Mouse (Mus musculus) CD4-positive helper T cell, adult 2 months (primary cell): ENCODE results near the gene Bpifa1.
A peak's percentile ranks its signal among the peaks of the same experiment; 100 is the strongest.
"Not testable (repeated sequence)": the region's sequence is repeated elsewhere in the genome, so short reads cannot be mapped to it uniquely, and the experiment has no call there.

Experiments used
- DNase-seq: peaks from one replicate; pipeline ENCODE4 v3.0.0-alpha.2; 2012; ENCODE audit warnings: low read depth, missing footprints, low spot score

Gene Bpifa1

DNA sequence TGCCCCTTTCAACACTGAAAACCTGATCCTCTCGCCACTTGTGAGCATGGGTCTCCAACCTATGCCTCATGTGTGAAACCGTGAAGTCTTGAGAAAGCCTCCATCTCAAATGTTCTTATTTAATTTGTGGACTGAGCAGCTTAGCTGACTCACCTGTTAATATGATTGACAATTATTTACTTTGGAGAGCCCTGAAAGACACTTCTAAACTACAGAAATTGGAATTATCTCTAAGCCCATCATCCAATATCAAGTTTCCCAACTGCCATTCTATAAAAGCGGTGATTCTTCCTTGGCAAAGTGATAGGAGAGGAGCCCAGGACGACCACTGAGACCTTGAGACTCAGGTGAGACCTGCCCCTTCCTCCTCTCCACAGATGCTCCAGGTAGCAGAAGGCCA, at the start of gene Bpifa1:
Gene Bpifa1 (plus strand): TSS at position 301 of the 400 bp plus-strand sequence.
- DNase-seq, result no peak

DNA sequence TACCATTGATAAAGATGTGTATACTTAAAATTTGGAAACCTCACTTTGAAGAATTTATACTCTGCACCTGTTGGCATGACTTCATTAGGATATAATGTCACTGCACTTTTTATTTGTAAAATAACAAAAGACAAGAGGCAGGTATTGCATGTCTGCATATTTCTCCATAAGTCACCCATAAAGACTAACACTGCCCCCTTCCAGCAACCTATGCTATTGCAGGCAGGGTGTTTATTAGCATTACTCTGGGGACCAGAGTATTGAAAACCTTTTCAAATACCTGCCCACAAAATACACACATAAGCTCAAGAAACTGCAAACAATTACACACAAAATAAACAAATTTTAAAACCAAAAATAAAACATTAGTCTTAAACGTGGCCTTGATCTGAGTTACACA, 44.9 kb upstream of the Bpifa1 start:
- no peak for DNase-seq

DNA sequence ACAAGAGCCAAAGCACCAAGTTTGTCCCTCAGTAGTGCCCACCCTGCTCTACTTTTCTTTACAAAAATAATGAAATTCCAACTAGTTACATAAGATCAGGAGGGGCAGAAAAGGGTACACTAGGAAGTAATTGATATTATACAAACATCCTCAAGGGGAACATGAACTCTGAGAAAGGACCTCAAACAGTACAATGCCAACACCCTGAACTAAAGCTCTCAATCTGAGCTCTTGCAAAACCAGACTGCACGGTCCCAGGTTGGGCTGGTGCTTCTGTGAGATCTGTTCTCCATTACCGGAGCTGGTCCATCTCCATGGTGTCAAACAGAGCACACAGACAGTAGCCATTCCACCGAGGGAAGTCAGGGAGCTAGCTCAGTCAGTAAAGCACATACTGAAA, 25.3 kb upstream of the Bpifa1 start:
- DNase-seq, result no peak

DNA sequence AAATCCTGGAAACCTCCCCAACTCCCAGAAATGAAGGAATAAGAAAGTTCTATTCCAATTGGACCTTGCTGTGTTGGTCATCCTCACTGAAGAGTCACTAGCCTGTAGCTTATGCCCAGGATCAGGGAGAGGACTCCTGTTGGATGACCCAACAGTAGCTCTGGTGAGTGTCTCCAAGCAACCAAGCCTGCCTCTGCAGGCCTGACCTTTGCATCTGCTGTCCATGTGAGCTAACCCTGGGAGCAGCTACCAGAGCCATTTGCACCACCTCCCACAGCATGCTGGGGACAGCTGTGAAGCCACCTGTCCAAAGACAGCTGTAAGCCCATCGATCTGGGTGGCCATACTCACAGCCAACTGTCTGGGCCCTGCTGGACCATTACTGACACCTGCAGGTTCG, 12.6 kb upstream of the Bpifa1 start, which contains the start of gene Bpifa3:
Gene Bpifa3 (plus strand): TSS at position 217 of the 400 bp plus-strand sequence.
- DNase-seq, result no peak

DNA sequence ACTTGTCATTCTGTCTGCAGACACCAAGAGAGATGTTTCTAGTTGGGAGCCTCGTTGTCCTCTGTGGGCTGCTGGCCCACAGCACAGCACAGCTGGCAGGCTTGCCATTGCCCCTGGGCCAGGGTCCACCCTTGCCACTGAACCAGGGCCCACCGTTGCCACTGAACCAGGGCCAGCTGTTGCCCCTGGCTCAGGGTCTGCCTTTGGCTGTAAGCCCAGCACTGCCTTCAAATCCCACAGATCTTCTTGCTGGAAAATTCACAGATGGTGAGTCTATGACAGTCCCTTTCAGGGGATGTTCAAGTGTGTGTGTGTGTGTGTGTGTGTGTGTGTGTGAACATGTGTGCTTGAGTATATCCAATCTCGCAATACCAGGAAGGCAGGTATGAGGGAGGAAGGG, 1.1 kb downstream of the Bpifa1 start:
- DNase-seq, result no peak

DNA sequence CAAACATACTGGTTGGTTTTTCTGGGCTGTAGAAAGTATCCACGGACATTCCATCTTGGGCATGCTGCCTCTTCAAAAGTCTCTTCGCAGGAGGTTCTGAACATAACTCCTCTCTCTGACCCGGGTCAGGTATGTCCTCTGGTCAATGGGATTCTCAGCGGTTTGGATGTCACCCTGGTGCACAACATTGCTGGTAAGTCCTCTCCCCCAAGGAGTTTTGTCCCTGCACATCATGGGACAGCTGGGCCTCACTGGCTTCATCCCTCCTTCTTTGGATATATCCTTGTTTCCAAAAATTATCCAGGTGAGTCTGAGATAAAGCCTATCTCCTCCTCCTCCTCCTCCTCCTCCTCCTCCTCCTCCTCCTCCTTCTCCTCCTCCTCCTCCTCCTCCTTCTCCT, 4.8 kb downstream of the Bpifa1 start:
- no peak for DNase-seq

DNA sequence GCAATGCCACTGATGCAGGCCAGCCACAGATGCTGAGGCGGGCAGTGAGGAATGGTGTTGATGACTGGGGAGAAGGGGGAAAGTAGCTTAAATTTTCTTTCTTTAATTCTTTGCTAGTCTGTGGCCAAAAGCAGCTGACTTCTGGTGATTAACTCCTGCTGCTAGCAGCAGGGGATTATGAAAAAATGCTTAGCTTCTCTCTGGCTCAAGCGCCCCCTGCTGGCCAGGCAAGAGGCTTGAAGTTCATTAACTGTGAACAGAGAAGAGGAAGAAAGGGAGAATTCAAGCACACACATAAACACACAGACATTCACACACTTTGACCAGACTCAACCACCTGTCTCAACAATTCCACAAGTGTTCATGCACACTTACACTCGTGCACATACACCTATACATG, 15.8 kb downstream of the Bpifa1 start:
- no peak for DNase-seq

DNA sequence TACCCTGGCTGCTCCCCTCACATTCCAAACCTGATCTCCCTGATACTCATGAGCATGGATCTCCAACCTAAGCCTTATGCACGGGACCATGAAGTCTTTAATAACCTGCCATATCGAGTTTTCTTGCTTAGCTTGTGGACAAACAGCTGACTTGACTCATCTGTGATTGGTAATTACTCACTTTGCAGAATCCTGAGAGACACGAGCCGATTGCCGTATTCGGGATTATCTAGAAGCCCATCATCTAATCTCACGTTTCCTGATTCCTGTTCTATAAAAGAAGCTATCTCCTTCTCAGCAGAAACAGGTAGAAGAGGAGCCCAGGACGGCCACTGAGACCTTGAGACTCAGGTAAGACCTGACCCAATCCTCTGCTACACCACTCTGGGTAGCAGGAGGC, 19.6 kb downstream of the Bpifa1 start, which contains the start of gene Bpifa5:
Gene Bpifa5 (plus strand): TSS at position 301 of the 400 bp plus-strand sequence.
- no peak for DNase-seq

DNA sequence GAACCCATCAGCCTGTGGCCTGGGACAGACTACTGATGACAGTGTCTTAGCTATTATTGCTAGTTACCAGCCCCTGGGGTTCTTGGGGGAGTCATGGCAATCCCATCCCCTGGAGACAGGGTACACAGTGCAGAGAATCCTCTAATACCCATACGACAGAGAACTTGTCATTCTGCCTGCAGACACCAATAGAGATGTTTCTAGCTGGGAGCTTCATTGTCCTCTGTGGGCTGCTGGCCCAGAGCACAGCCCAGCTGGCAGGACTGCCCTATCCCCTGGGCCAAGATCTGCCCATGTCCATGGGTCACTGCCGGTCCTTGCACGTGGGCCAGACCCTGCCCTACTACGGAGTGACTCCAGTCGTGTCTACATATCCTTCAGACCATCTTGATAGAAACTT, 20.6 kb downstream of the Bpifa1 start:
- no peak for DNase-seq

DNA sequence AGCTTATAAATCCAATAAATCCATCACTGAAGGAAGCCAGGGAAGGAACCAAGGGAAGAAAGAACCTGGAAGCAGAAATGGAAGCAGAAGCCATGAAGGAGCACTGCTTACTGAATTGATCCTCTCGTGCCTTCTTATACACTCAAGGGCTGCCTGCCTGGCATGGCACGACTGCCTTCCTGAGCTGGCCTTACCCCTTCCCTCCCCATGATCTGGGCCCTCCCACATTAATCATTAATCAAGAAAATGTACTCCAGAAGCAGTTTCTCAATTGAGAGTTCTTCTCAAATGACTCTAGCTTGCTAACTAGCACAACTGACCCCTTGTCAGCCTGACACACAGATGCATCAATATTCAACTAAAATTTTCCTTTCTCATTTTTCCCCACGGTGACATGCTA, 26.5 kb downstream of the Bpifa1 start:
- no peak for DNase-seq

DNA sequence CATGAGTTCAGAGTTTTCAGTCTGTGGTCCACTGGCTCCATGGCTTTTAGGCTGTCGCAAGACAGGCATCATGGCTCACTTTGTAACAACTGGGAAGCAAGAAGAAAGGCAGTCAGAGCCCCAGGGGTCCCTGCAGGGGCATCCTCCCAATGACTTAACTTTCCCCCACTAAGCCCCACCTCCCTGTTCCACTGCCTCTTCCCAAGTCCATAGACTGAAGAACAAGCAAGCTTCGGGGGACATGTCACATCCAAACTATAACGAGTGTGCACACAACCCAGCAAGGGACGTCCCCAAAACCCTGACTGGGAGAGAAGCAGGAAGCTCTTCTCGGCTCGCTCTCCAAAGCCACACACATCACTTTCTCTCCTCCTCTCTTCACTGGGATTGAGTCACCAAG, 28.9 kb downstream of the Bpifa1 start:
- DNase-seq, result no peak

DNA sequence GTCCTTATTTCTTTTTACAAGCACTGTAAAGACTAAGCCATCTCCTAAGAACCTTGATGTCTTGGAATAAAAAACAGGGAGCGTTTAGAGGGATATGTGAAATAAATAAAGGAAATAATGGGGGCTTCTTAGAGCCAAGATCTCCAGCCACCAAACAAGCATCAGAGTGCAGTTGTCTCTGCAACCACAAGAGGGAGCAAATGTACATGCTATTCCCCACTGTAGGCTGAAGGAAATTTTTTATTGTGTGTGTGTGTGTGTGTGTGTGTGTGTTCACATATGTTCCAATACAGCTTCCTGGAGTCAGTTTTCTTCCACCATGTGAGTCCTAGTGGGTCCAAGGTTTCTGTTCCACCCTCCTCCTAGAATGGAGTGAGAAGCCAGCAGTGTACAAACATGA, 30.6 kb downstream of the Bpifa1 start:
- DNase-seq, result peak; percentile 5

DNA sequence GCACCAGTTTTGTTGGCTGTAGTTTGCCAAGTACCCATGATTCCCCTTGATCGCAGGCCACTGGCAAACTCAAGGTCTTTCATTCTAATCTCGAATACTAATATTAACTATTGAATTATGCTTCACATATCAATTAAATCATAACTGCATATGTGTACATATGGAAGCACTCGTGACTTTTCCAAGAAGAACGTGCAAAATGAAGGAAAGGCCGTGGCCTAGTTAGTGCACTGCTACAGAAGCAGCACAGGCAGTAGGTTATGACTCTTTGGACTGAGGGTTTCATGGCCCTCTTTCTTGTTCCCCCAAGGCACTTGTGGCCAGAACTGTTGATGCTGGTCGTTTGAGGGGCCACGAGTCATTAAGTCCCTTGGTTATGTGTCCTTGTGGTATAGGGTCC, 39.2 kb downstream of the Bpifa1 start:
- not testable (repeated sequence) for DNase-seq

DNA sequence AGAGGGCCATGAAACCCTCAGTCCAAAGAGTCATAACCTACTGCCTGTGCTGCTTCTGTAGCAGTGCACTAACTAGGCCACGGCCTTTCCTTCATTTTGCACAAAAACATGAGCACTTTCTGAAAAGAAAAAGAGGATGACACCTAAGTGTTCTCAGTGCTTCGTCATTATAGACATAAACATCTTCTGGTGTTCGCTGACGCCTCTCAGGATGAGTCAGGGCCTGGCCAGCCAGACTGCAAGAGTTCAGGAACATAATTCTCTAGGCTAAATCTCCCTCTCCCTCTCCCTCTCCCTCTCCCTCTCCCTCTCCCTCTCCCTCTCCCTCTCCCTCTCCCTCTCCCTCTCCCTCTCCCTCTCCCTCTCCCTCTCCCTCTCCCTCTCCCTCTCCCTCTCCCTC, 40.4 kb downstream of the Bpifa1 start:
- DNase-seq, result not testable (repeated sequence)

DNA sequence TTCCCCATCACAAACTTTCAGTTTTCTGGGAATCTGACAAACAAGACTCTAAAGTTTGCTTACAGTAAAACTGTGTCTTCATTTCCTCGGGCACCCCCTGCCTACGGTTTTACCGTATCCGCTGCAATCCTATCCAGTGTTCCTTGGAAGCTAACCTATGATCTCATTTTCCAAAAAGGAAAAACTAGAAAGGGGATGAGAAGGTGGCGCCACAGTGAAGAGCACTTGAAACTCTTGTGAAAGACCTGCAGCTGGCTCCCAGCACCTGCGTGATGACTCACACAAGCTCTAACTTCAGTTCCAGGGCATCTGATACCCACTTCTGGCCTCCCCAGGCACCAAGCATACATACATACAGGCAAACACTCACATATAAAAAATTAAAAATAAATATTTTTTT, 42.6 kb downstream of the Bpifa1 start:
- DNase-seq, result no peak

DNA sequence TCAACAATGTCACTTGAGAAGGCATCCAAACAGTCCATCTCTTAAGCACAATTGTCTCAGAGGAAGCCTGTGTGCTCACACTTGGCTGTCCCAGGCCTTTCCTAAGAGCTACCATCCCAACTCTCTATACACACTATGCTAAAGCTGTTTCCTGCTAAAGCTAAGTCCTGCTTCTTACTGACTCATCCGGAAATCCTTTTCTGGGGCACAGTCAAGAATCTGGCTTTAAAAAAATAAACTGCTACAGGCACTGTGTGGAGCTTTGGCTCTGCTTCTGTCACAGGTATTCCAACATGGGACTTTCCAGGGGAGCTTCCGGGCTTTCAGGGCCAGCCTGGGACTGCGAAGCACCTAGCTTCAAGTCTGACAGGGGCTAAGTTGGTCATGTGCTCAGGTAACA, 43.1 kb downstream of the Bpifa1 start:
- DNase-seq, result no peak

DNA sequence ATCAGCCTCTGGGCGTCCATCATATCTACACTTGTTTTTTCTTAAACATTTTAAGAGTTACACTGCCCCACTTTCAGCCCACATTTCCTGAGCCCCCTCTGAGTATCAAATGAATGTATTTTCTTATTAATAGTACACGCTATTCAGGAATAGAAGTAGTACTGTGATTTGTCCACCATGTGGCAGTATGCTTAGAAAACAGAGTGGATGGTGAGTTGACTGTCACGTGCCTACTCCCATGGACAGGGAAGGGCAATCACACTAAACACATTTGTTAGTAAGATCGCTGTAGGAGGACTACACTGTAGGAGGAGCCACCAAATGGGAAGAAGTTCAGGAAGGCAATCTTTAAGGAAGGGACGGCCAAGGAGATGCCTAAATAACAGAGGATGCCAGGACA, 44.8 kb downstream of the Bpifa1 start:
- DNase-seq, result no peak

DNA sequence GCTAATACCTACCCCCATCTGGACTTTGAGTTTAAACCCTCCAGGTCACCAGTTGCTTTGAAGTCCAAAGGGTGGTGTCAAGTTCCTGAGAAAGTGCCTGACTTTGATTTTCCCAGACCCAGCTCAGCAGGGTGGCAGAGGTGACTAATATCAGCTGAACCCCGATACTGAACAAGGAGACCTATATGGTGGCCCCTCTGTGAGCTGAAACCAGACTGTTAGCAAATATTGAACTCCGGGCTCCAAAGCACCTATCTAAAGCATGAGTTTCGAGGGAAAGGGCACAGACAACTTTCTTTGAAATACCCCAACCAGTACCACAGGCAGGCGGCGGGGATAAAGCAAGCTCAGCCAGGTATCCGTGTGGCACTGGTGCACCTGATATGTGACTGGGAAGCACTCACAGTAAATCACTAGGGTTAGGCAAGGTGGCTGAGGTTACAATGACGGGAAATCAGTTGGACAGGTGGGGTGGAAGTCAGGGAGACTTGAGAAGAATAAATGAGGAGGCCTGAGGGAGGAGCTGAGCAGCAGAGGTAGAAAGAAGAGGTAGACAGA, 47.3 kb downstream of the Bpifa1 start:
- no peak for DNase-seq

DNA sequence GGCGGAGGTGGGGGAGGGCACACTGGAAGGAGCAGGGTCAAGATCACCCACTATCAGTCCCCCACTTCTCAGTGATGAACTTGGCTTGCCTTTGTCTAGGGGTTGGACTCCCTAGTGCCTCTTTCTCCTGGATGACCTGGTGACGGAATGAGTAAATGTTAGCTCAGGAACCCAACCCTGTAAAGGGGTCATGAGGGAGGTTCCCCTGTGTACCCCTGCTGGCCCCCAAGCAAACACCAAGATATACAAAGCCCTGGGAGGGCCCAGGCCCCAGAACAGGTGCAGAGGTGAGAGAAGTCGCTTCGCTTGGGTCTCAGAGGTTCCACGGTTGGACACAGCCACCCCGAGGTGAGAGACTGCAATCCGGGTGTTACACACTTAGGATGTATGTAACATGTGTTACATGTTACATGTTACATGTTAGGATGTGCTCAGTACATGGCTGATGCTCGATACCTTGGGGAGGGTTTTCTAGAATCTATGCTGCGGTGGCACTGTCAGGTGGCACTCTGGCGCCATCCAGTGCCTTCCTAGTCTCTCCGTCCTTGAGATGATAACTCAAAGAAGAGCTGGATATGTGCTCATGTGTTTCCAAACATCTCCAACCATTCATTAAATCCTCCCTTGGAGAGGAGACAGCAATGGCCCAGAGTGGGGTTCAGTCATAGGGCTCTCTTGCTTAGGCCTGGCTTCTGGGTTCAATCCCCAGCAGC, 48.0 kb downstream of the Bpifa1 start, which contains the start of gene Bpifb1:
Gene Bpifb1 (plus strand): TSS at position 273 of the 713 bp plus-strand sequence.
- no peak for DNase-seq

DNA sequence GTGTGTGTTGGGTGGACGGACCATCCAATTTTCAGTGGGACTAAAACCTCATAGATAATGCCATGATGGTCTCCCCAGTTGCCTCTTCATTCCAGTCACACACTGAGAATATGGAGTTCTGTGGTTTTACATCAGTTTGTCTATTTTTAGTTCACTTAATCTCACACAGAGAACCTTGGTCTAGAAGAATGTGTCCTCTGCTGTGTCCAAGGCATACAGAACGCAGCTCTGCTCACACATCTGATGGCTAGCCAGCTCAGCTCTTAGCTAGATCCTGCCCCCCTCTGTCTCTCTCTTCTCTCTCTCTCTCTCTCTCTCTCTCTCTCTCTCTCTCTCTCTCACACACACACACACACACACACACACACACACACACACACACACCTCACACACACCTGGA, 49.5 kb downstream of the Bpifa1 start:
- DNase-seq, result no peak

DNA sequence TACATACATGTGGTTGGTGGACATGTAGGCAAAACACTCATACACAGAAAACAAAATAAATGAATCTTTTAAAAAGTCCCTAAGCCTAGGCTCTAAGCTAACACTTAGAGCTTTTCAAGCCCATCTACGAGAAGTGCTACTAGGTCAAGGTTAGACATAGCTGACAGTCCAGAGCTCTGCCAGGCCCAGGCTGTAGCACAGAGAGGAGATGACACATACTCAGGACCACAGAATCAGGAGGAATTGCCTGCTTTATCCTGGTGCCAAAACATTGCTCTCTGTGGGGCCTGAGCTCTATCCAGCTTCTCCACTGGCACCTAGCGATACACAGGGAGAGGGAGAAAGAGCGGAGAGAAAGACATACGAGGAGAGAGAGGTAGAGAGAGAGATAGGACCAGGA, 50.4 kb downstream of the Bpifa1 start:
- no peak for DNase-seq

DNA sequence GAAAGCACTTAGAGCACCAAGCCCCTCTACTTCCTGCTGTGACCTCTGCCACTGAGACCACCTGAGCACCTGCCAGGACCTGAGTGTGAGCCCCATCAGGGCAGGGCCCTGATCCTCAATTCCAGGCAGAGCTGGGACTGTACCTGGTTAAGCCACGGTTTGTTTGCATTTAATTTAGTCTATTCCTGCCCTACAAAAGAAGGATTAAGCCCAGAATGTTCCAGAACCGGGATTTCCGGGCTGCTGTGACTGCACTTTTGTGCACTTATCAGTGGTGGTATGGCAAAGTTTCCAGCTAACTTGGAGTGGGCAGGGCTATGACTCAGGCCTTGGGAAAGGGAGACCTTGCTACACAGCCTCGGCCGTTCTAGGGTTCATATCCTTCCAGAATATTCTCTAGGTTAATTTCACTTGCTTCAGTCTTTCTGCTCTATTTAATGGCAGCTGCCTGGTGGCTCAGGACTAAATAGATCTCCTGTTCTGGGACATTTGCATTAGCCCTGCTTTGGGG, 51.4 kb downstream of the Bpifa1 start:
- no peak for DNase-seq

DNA sequence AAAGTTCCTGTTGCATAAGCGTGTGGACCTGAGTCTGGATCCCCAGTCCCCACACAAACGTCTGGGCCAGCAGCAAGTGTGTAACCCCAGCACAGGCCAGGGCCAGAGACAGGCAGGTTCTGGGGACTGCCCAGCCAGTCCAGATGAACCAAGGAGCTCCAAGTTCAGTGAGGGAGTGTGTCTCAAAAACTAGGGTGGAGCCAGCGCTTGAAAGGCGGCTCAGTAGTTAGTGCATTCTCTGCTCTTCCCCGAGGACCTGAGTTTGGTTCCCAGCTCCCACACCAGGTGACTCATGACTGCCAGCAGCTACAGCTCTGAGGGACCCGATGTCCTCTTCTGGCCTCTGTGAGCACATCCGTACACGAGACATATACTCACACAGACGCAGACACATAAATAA, 54.4 kb downstream of the Bpifa1 start:
- no peak for DNase-seq
